Mouse (Mus musculus) heart, embryonic 14.5 days (tissue): ENCODE data around the gene Cxcr4. TPM values are rescaled to one million over a fixed set of nuclear protein-coding genes. Genes with fewer than 3 reads are reported as not detected.

ENCODE experiments used
- ATAC-seq: fragments of 200-750 bp; cut with Nextera tagmentation; 2 replicates; pipeline ENCODE4 v1.8.0; 2017; ENCODE audit warnings: low read depth, moderate TSS enrichment; ENCODE audit not compliant: insufficient number of reproducible peaks, insufficient read depth, low FRiP score
- H3K27ac ChIP-seq, 2 experiments: fragments of 200-500 bp in 1 of 2; fragments of 300-500 bp in 1 of 2; sonication (generic) in 1 of 2; replicated peaks in 1 of 2; 2 replicates each; pipeline ENCODE4 v1.5.1; 2012 to 2014; ENCODE audit warnings: low read depth in 2 of 2, low read length in 2 of 2, control low read depth in 1 of 2, mild to moderate bottlenecking in 1 of 2, mixed read lengths in 1 of 2; ENCODE audit not compliant: control insufficient read depth in 1 of 2, insufficient read depth in 1 of 2
- H3K27me3 ChIP-seq: fragments of 300-500 bp; sonication (generic); 2 replicates; pipeline ENCODE4 v1.6.1; 2014; ENCODE audit warnings: mild to moderate bottlenecking, low read length, control low read depth; ENCODE audit not compliant: control insufficient read depth, insufficient read depth
- H3K36me3 ChIP-seq: fragments of 300-500 bp; sonication (generic); 2 replicates; pipeline ENCODE4 v1.6.1; 2014; ENCODE audit warnings: mild to moderate bottlenecking, control low read depth, low read length, mixed read lengths; ENCODE audit not compliant: control insufficient read depth, insufficient read depth
- H3K4me1 ChIP-seq, 2 experiments: fragments of 200-500 bp in 1 of 2; fragments of 300-500 bp in 1 of 2; sonication (generic) in 1 of 2; 2 replicates each; pipeline ENCODE4 v1.6.1; 2012 to 2014; ENCODE audit warnings: low read length in 2 of 2, control low read depth in 1 of 2, mixed read lengths in 1 of 2; ENCODE audit not compliant: control insufficient read depth in 2 of 2, insufficient read depth in 2 of 2
- H3K4me2 ChIP-seq: fragments of 300-500 bp; sonication (generic); 2 replicates; pipeline ENCODE4 v1.6.1; 2014; ENCODE audit warnings: mild to moderate bottlenecking, low read length
- H3K4me3 ChIP-seq, 2 experiments: fragments of 200-500 bp in 1 of 2; fragments of 300-500 bp in 1 of 2; sonication (generic) in 1 of 2; 2 replicates each; pipeline ENCODE4 v1.5.1; 2012 to 2014; ENCODE audit warnings: low read length in 2 of 2, mild to moderate bottlenecking in 2 of 2, control low read depth in 1 of 2, low read depth in 1 of 2, moderate library complexity in 1 of 2; ENCODE audit not compliant: control insufficient read depth in 1 of 2, insufficient read depth in 1 of 2
- H3K9ac ChIP-seq: fragments of 300-500 bp; sonication (generic); 2 replicates; pipeline ENCODE4 v1.6.1; 2014; ENCODE audit warnings: mild to moderate bottlenecking, low read length
- H3K9me3 ChIP-seq: fragments of 300-500 bp; sonication (generic); 2 replicates; pipeline ENCODE4 v1.6.1; 2016; ENCODE audit warnings: low read length, control low read depth; ENCODE audit not compliant: control insufficient read depth
- WGBS: fragments of 180-500 bp; shearing (Covaris S2); extraction: QIAGEN DNeasy Blood & Tissue Kit; methylation state at CpG from one replicate; pipeline ENCODE4 v1.1.7; 2014; 5-methylcytosine and 5-hydroxymethylcytosine counted together
- polyA plus RNA-seq: library from polyadenylated mRNA; unstranded; fragments of >200 nt; fragmentation: Nextera tagmentation; extraction: Ambion mirVana; gene quantifications from 2 replicates; pipeline ENCODE4 v1.2.1, GENCODE M21; 2014

Gene Cxcr4
- polyA plus RNA-seq, 1 experiment from 2014 or later, result 2.4 TPM

GRCm38 (mm10) chr1:128561325-128561874, 30.7 kb downstream of the Cxcr4 start:
- Histone ChIP-seq H3K4me3 (no peak overlapping the region), H3K36me3 (no peaks in the 10 kb centered on the region), H3K9me3 (no peaks in the 10 kb centered on the region), H3K9ac (no peak overlapping the region), H3K4me2 (peak overlapping the region; percentile 41), H3K27me3 (no peaks in the 10 kb centered on the region), H3K27ac (no peak overlapping the region), H3K4me1 (peaks cover 9 to 16% of the 10 kb centered on the region in 2 experiments)
- whole genome bisulfite sequencing, result 66% methylated on average over 9 of the region's 9 CpGs
- ATAC-seq, result no peak

- no peak overlapping the region for H3K4me3 ChIP-seq
Observed at GRCm38 (mm10) chr1:128560452-128561324, 31.4 kb downstream of the Cxcr4 start.

GRCm38 (mm10) chr1:128557953-128558352, 34.1 kb downstream of the Cxcr4 start:
- no peak overlapping the region for H3K4me3 ChIP-seq
- H3K4me1 ChIP-seq, result peaks cover 9 to 16% of the 10 kb centered on the region in 2 experiments
- no peak overlapping the region for H3K4me2 ChIP-seq
- no peaks in the 10 kb centered on the region for H3K9me3 ChIP-seq
- ATAC-seq, result no peak; the same call in 1 of the 2 replicates
- no peaks in the 10 kb centered on the region for H3K36me3 ChIP-seq
- no peak overlapping the region for H3K9ac ChIP-seq
- H3K27ac ChIP-seq, result no peak overlapping the region
- no peaks in the 10 kb centered on the region for H3K27me3 ChIP-seq
- 55% methylated on average over 4 of the region's 4 CpGs for WGBS

More at GRCm38 (mm10) chr1:128560452-128561324, 31.4 kb downstream of the Cxcr4 start:
- H3K4me1 ChIP-seq, result peaks cover 9 to 16% of the 10 kb centered on the region in 2 experiments
- H3K27me3 ChIP-seq, result no peaks in the 10 kb centered on the region
- no peak overlapping the region for H3K9ac ChIP-seq
- H3K27ac ChIP-seq, result no peak overlapping the region
- ATAC-seq, result no peak
- H3K36me3 ChIP-seq, result no peaks in the 10 kb centered on the region
- H3K9me3 ChIP-seq, result no peaks in the 10 kb centered on the region
- 26% methylated on average over 14 of the region's 14 CpGs for WGBS
- H3K4me2 ChIP-seq, result peak overlapping the region; percentile 41

GRCm38 (mm10) chr1:128552545-128552944, 39.5 kb downstream of the Cxcr4 start:
- no peaks in the 10 kb centered on the region for H3K9me3 ChIP-seq
- no peak for ATAC-seq
- no peak overlapping the region for H3K9ac ChIP-seq
- H3K27ac ChIP-seq, result no peak overlapping the region
- peaks cover 4 to 6% of the 10 kb centered on the region in 2 experiments; a peak in 2 of 4 replicates for H3K4me1 ChIP-seq
- no peaks in the 10 kb centered on the region for H3K36me3 ChIP-seq
- H3K4me3 ChIP-seq, result no peak overlapping the region
- H3K4me2 ChIP-seq, result no peak overlapping the region
- H3K27me3 ChIP-seq, result peaks cover 5% of the 10 kb centered on the region; the same call in 1 of the 2 replicates

GRCm38 (mm10) chr1:128551743-128552397, 40.2 kb downstream of the Cxcr4 start:
- H3K9ac ChIP-seq, result no peak overlapping the region
- peaks cover 4 to 6% of the 10 kb centered on the region in 2 experiments; a peak in 2 of 4 replicates for H3K4me1 ChIP-seq
- peaks cover 9% of the 10 kb centered on the region; the same call in 1 of the 2 replicates for H3K27me3 ChIP-seq
- peak; percentile 70; the same call in 1 of the 2 replicates for ATAC-seq
- H3K9me3 ChIP-seq, result no peaks in the 10 kb centered on the region
- peak overlapping the region; percentile 24 for H3K4me2 ChIP-seq
- H3K4me3 ChIP-seq, result no peak overlapping the region
- no peaks in the 10 kb centered on the region for H3K36me3 ChIP-seq
- no peak overlapping the region for H3K27ac ChIP-seq
- WGBS, result 6% methylated on average over 8 of the region's 8 CpGs

GRCm38 (mm10) chr1:128549442-128549841, 42.7 kb downstream of the Cxcr4 start:
- Histone ChIP-seq H3K27me3 (peaks cover 14% of the 10 kb centered on the region; the same call in 1 of the 2 replicates), H3K4me3 (no peak overlapping the region), H3K4me1 (peaks cover 4 to 6% of the 10 kb centered on the region in 2 experiments; a peak in 2 of 4 replicates), H3K27ac (no peak overlapping the region), H3K36me3 (no peaks in the 10 kb centered on the region), H3K9me3 (no peaks in the 10 kb centered on the region), H3K4me2 (no peak overlapping the region), H3K9ac (no peak overlapping the region)
- 38% methylated on average over 5 of the region's 5 CpGs for WGBS
- no peak for ATAC-seq

- Histone ChIP-seq H3K27me3 (peaks cover 14% of the 10 kb centered on the region; the same call in 1 of the 2 replicates), H3K9ac (no peak overlapping the region), H3K4me2 (no peak overlapping the region), H3K9me3 (no peaks in the 10 kb centered on the region), H3K4me1 (peaks cover 4 to 6% of the 10 kb centered on the region in 2 experiments; a peak in 2 of 4 replicates), H3K36me3 (no peaks in the 10 kb centered on the region), H3K4me3 (no peak overlapping the region), H3K27ac (no peak overlapping the region)
- WGBS, result 64% methylated on average over 3 of the region's 3 CpGs
- no peak for ATAC-seq
Observed at GRCm38 (mm10) chr1:128549007-128549406, 43.1 kb downstream of the Cxcr4 start.
